Mouse (Mus musculus) small intestine, adult 2 months (tissue): Measurements from ENCODE around the gene Lpp. TPM values are rescaled to one million over a fixed set of nuclear protein-coding genes. Genes with fewer than 3 reads are reported as not detected.

Experiments
- H3K27ac ChIP-seq: fragments of 200-500 bp; 2 replicates; pipeline ENCODE4 v1.5.1; 2012; ENCODE audit warnings: low read depth, low read length, control low read depth, inconsistent platforms; ENCODE audit not compliant: insufficient read depth
- H3K27me3 ChIP-seq: fragments of 200-500 bp; 2 replicates; pipeline ENCODE4 v1.6.1; 2012; ENCODE audit warnings: mild to moderate bottlenecking, moderate library complexity, low read length, inconsistent platforms; ENCODE audit not compliant: control insufficient read depth, insufficient read depth
- H3K36me3 ChIP-seq: fragments of 200-500 bp; 2 replicates; pipeline ENCODE4 v1.6.1; 2012; ENCODE audit warnings: mild to moderate bottlenecking, low read length, control low read depth, inconsistent platforms; ENCODE audit not compliant: control insufficient read depth, insufficient read depth
- H3K4me1 ChIP-seq: fragments of 200-500 bp; 2 replicates; pipeline ENCODE4 v1.6.1; 2012; ENCODE audit warnings: low read length, inconsistent platforms, mixed read lengths; ENCODE audit not compliant: control insufficient read depth, insufficient read depth, insufficient read length
- H3K4me3 ChIP-seq: fragments of 200-500 bp; 2 replicates; pipeline ENCODE4 v1.5.1; 2012; ENCODE audit warnings: low read depth, mild to moderate bottlenecking, control low read depth, inconsistent platforms, low read length, moderate library complexity
- CTCF ChIP-seq: fragments of 200-500 bp; IDR thresholded peaks from 2 replicates; pipeline ENCODE4 v1.5.1; 2012; ENCODE audit warnings: low read depth, mild to moderate bottlenecking, control low read depth, inconsistent platforms, low read length, moderate library complexity, mixed read lengths; ENCODE audit not compliant: insufficient replicate concordance, insufficient read length; ENCODE audit errors: extremely low read depth
- POLR2A ChIP-seq: fragments of 200-500 bp; IDR thresholded peaks from 2 replicates; pipeline ENCODE4 v1.6.1; 2012; ENCODE audit warnings: low read depth, mild to moderate bottlenecking, control low read depth, inconsistent platforms, low read length, moderate library complexity
- WGBS: fragments of 180-500 bp; shearing (Covaris S2); methylation state at CpG from one replicate; pipeline ENCODE4 v1.1.7; 2018; 5-methylcytosine and 5-hydroxymethylcytosine counted together
- polyA plus RNA-seq: library from polyadenylated mRNA; depleted of rRNA; stranded (reverse); fragments of >200 nt; gene quantifications from 2 replicates; pipeline ENCODE4 v1.2.3, GENCODE M21; 2012

Gene Lpp
- polyA plus RNA-seq, 1 experiment: 23.6 TPM

DNA sequence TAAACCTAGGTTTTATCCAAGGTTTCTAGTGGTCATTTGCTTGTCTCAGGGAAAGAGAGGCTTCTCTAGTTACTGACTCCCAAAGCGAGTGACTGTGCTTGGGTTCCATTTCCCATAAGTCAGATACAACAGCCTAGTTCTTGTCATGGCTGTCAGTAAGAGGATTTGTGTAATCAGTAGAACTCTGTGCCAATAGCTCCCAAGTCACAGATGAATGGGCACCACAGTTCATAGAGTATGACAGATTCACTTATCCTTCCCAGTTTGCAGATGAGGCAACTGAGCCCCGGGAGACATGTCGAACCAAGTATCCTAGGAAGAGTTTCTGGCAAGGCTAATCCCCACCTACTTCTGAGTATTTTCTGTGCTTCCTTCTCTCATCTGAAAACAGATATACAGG is 556.0 kb downstream of the Lpp start:
- Histone ChIP-seq H3K4me3 (no peak overlapping the region), H3K27me3 (no peaks in the 10 kb centered on the region), H3K36me3 (no peaks in the 10 kb centered on the region), H3K4me1 (no peaks in the 10 kb centered on the region), H3K27ac (no peak overlapping the region)
- 95% methylated on average over 3 of the region's 3 CpGs for WGBS
- TF ChIP-seq POLR2A (no peak), CTCF (no peak)

DNA sequence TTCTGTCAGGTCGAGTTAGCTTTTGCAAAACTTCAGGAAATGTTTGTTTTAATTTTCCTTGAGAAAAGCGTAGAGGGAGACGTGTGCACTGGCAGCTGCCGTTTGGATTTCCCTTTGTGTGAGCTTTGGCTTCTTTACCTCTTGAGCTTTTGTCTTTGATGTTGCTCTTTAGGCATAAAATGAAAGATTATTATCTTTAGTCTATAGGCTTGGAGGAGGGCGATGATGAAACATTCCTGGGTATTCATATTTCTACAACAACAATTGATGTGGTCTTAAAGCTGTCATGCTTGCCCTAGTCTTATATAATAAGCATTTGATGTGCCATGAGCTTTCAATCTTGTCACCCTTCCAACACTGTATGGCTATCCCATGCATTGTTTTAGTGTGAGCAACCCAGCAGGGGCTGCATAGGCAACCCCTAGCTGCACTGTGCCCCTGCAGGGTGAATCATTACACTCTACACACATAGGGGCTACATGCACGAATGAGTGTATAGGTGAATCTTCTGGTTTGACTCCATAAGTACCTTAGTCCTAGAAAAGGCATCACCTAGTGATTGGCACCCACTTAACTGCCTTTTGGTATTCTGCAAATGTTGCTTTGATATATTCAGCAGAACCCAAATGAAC is 556.9 kb downstream of the Lpp start:
- no peak overlapping the region for H3K4me3 ChIP-seq
- H3K36me3 ChIP-seq: no peaks in the 10 kb centered on the region
- 74% methylated on average over 6 of the region's 6 CpGs for WGBS
- no peaks in the 10 kb centered on the region for H3K4me1 ChIP-seq
- H3K27me3 ChIP-seq: no peaks in the 10 kb centered on the region
- no peak for TF ChIP-seq CTCF
- TF ChIP-seq POLR2A: no peak
- H3K27ac ChIP-seq: no peak overlapping the region

DNA sequence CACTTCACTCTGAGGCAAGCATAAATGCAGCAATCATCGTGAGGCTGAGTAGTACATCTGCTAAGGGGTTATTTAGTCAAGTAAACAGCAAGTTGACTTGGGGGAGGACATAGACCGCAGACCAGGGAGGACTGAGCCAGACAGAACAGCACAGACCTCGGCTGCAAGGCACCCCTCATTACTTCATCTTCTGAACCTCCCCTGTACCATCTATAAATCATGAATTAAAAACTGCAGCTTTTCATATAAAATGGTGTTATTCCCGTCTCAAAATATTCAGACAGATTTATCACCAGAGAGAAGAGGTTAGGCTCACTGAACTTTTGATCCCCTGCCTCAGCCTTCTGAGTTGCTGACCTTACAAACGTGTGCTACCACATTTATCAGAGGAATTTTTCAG is 558.6 kb downstream of the Lpp start:
- H3K4me1 ChIP-seq: no peaks in the 10 kb centered on the region
- H3K36me3 ChIP-seq: no peaks in the 10 kb centered on the region
- no peak for TF ChIP-seq POLR2A
- TF ChIP-seq CTCF: no peak
- no peak overlapping the region for H3K27ac ChIP-seq
- 76% methylated on average over 5 of the region's 5 CpGs for WGBS
- no peaks in the 10 kb centered on the region for H3K27me3 ChIP-seq
- no peak overlapping the region for H3K4me3 ChIP-seq

DNA sequence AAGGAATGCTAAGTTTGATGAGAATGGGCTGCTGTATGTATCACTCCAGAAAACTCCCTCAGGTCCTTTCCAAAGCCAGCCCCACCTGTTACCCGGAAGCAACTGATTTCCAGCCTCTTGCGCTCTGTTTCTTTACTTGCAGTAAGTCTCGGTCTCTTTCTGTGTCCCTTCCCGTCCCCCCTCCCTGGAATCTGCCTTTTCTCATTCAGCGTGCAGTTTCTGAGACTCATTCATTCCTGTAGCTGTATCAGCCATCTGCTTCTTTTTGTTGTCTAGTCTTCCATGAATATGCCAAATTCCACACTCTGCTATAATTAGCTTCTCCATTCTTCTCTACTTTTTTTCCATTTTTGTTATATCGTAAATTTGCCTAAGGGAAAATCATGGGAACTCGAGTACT is 561.7 kb downstream of the Lpp start:
- TF ChIP-seq POLR2A: no peak
- TF ChIP-seq CTCF: no peak
- H3K27ac ChIP-seq: no peak overlapping the region
- no peaks in the 10 kb centered on the region for H3K4me1 ChIP-seq
- no peaks in the 10 kb centered on the region for H3K36me3 ChIP-seq
- no peaks in the 10 kb centered on the region for H3K27me3 ChIP-seq
- 94% methylated on average over 7 of the region's 7 CpGs for WGBS
- no peak overlapping the region for H3K4me3 ChIP-seq

DNA sequence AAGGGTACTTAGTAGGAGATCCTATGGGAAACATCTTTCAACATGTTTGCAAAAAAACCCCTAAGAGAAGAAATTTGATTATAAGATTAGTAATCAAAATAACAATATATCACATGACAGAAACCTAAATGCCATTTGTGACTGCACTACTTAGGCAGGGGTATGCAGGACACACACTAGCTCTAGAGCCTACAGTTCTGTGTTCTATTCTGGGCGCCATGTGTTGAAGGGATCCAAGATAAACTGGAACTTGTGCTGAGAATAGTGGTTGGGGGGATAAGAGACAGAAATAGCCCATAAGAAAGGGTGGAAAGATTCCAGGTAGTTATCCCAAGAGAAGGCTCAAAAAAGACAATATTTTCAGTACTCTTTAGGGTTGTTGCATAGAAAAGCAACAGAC is 565.4 kb downstream of the Lpp start:
- Histone ChIP-seq H3K36me3 (no peaks in the 10 kb centered on the region), H3K27ac (no peak overlapping the region), H3K4me3 (no peak overlapping the region), H3K4me1 (no peaks in the 10 kb centered on the region), H3K27me3 (no peaks in the 10 kb centered on the region)
- WGBS: 97% methylated on average over 1 of the region's 1 CpGs
- TF ChIP-seq CTCF (no peak), POLR2A (no peak)

DNA sequence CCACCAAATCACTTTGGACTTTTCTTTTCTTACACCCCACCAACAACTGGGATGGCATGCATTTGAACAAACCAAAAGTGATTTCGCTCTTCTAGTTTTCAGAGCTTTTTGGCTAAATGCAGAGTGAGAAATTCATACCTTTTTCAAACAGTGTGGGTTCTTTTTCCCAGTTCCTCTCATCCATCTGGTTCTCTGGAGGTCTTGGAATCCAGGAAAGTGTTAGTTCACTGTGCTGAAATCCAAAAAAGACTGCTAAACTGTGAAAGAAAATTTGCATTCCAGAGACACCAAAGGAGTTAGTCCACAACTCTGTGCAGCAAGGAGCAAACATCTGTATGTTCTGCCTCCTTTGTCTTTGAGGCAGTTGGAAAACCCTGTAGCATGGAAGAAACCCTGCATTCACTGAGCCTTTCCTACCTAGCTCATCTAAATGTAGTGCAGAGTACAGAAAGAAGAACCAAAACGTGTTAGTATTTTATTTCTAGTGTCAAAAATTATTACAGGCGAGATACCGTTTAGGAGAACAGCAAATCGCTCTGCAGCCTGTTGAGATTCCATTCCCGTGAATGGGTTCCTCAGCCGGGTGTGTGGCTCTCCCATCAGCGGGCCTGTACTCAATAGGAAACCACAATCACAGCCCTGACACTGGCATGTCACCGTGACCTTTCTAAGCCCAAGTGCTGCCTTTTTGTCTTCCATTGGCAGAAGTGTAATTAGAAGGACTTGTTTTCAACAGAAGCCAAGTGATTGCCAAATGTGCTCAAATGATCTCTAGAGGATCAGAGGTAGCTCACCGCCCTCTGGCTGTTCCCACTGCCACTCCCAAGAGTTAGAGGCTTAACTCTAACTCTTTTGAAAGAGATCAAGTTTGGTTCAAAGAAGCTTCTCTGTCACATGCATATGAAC is 567.8 kb downstream of the Lpp start:
- no peaks in the 10 kb centered on the region for H3K36me3 ChIP-seq
- no peak overlapping the region for H3K27ac ChIP-seq
- H3K27me3 ChIP-seq: no peaks in the 10 kb centered on the region
- H3K4me3 ChIP-seq: no peak overlapping the region
- H3K4me1 ChIP-seq: no peaks in the 10 kb centered on the region
- WGBS: 83% methylated on average over 10 of the region's 10 CpGs
- TF ChIP-seq POLR2A (no peak), CTCF (no peak)

DNA sequence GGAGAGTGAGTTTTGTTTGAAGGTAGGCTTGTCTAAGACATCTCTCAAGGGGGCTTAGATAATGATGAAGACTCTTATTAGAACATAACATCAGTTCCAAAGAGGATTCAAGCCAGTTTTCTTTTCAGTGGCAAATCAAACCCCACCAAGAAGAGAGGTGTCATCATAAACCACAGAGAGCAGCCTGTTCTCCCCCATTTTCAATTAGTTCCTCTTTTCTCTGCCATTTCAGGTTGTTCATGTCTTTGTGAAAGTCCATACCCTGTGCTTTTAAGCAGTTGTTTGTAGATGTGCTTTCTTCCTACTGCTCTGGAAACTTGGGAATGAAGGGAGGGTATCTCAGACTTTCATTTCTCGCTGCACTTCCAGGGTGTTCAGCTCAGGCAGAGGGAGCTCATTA is 571.0 kb downstream of the Lpp start:
- Histone ChIP-seq H3K36me3 (no peaks in the 10 kb centered on the region), H3K4me1 (no peaks in the 10 kb centered on the region), H3K27ac (no peak overlapping the region), H3K27me3 (no peaks in the 10 kb centered on the region), H3K4me3 (no peak overlapping the region)
- WGBS: 89% methylated on average over 1 of the region's 1 CpGs
- TF ChIP-seq POLR2A: no peak
